Mouse (Mus musculus) cerebellum, adult 2 months (tissue): ENCODE measurements around the gene Pogk. TPM values are rescaled to one million over a fixed set of nuclear protein-coding genes. Genes with fewer than 3 reads are reported as not detected.
A peak's percentile ranks its signal among the peaks of the same experiment; 100 is the strongest.

Experiments
- DNase-seq, 2 experiments: peaks; one replicate each; pipeline ENCODE4 v3.0.0; 2021
- H3K27ac ChIP-seq: fragments of 200-500 bp; 2 replicates; pipeline ENCODE4 v1.5.1; 2012; ENCODE audit warnings: low read length, control low read depth, inconsistent platforms; ENCODE audit not compliant: insufficient read depth
- H3K27me3 ChIP-seq: fragments of 200-500 bp; 2 replicates; pipeline ENCODE4 v1.6.1; 2012; ENCODE audit warnings: inconsistent platforms, mild to moderate bottlenecking, low read length, moderate library complexity; ENCODE audit not compliant: control insufficient read depth, insufficient read depth
- H3K4me1 ChIP-seq: fragments of 200-500 bp; 2 replicates; pipeline ENCODE4 v1.6.1; 2011; ENCODE audit warnings: low read length; ENCODE audit not compliant: control insufficient read depth, insufficient read depth
- H3K4me3 ChIP-seq: fragments of 200-500 bp; replicated peaks from 2 replicates; pipeline ENCODE3; 2011; ENCODE audit warnings: mild to moderate bottlenecking, low read depth, low read length, control low read depth; ENCODE audit not compliant: insufficient read depth
- CTCF ChIP-seq: fragments of 200-500 bp; IDR thresholded peaks from 2 replicates; pipeline ENCODE4 v1.5.1; 2011; ENCODE audit warnings: low read depth, mild to moderate bottlenecking, control low read depth, low read length, moderate library complexity, borderline replicate concordance; ENCODE audit not compliant: insufficient read depth
- POLR2A ChIP-seq: fragments of 200-500 bp; IDR thresholded peaks from 2 replicates; pipeline ENCODE4 v1.6.1; 2011; ENCODE audit warnings: low read length, control low read depth, borderline replicate concordance; ENCODE audit not compliant: insufficient read depth
- WGBS: fragments of 180-500 bp; shearing (Covaris S2); methylation state at CpG from one replicate; pipeline ENCODE4 v1.1.7; 2018; 5-methylcytosine and 5-hydroxymethylcytosine counted together
- polyA plus RNA-seq: library from polyadenylated mRNA; depleted of rRNA; stranded (reverse); fragments of >200 nt; gene quantifications from 2 replicates; pipeline ENCODE4 v1.2.3, GENCODE M21; 2012

Gene Pogk
- polyA plus RNA-seq, 1 experiment, result 42.0 TPM

DNA sequence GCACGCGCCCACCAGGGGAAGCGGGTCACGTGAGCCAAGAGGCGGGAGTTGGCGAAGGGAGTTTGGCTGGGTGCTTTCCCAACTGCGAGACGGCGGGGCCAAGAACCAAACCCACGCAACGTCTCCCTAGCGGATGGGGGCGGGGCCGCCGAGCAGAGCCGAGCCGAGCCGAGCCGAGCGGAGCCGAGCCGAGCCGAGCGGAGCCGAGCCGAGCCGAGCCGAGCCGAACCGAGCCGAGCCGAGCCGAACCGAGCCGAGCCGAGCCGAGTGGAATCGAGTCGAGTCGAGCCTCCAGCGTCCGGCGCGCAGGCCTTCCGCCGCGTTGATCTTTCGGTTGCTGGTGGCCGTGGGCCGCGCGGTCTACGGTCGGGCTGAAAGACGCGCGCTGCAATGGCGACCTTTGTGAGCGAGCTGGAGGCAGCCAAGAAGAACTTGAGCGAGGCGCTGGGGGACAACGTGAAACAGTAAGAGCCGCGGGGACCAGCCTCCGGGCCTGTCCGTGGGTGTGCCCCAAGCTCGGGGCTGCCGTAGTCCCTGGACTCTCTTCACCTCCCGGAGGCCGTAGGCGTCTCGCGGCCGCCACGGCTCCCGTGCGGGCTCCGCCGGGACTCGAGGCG lies 30.5 kb downstream of the Pogk start, which contains the start of gene Tada1:
Gene Tada1, plus strand, starts transcription at position 85 of the 617 bp plus-strand sequence.
- Histone ChIP-seq H3K27ac (peak within 1 kb of the TSS; percentile 69), H3K4me3 (peak within 1 kb of the TSS; percentile 88), H3K4me1 (peaks cover 7% of the 10 kb centered on the region), H3K27me3 (no peaks in the 10 kb centered on the region)
- DNase-seq, result peak; percentile 94 to 97
- under 1% methylated on average over 81 of the region's 81 CpGs for WGBS
- peak; percentile 33; the same call in 1 of the 2 replicates for TF ChIP-seq POLR2A
- no peak for TF ChIP-seq CTCF

DNA sequence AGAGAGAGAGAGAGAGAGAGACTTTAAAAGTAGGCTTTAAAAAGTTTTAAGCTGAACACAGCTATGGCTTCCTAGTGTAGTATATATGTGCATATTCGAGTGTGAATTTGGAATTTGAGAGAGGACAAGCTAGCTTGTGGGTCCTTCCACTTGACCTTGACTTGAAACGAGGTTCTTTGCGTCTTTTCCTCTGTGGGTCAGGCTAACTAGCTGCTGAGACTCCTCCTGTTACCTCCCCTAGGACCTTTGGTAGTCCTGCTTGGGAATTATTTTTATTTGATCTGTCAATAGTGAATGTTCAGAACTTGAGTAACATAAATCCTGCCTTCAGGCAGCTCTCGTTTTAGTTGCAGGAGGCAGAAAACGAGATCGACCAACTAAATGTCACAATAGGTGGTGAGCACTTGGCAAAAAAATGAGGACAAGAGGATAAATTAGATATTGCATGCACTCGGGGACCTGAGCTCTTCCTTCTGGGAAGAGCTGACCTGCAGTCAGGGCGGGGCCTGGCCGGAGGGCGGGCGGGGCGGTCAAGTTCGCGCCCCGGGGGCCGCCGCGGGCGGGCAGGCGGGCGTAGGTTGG lies 31.1 kb downstream of the Pogk start:
- Histone ChIP-seq H3K27me3 (no peaks in the 10 kb centered on the region), H3K4me3 (peak overlapping the region; percentile 67), H3K4me1 (peaks cover 7% of the 10 kb centered on the region), H3K27ac (peak overlapping the region; percentile 52; the same call in 1 of the 2 replicates)
- TF ChIP-seq POLR2A (peak; percentile 42; the same call in 1 of the 2 replicates), CTCF (no peak)
- 3% methylated on average over 21 of the region's 21 CpGs for WGBS
- DNase-seq, result no peak

- H3K4me1 ChIP-seq, result peaks cover 7% of the 10 kb centered on the region
- H3K4me3 ChIP-seq, result no peak overlapping the region
- TF ChIP-seq POLR2A, result no peak
- TF ChIP-seq CTCF, result no peak
- no peak for DNase-seq
- WGBS, result 89% methylated on average over 6 of the region's 6 CpGs
- no peak overlapping the region for H3K27ac ChIP-seq
- H3K27me3 ChIP-seq, result no peaks in the 10 kb centered on the region
Measured at GRCm38 (mm10) chr1:166377171-166377570, 32.5 kb downstream of the Pogk start.

GRCm38 (mm10) chr1:166363122-166363521 lies 46.5 kb downstream of the Pogk start:
- Histone ChIP-seq H3K27me3 (no peaks in the 10 kb centered on the region), H3K4me3 (no peak overlapping the region), H3K4me1 (peaks cover 5% of the 10 kb centered on the region), H3K27ac (no peak overlapping the region)
- DNase-seq, result no peak
- no peak for TF ChIP-seq POLR2A
- no peak for TF ChIP-seq CTCF

- WGBS, result 80% methylated on average over 3 of the region's 3 CpGs
Measured at GRCm38 (mm10) chr1:166362659-166363058, 47.0 kb downstream of the Pogk start.

DNA sequence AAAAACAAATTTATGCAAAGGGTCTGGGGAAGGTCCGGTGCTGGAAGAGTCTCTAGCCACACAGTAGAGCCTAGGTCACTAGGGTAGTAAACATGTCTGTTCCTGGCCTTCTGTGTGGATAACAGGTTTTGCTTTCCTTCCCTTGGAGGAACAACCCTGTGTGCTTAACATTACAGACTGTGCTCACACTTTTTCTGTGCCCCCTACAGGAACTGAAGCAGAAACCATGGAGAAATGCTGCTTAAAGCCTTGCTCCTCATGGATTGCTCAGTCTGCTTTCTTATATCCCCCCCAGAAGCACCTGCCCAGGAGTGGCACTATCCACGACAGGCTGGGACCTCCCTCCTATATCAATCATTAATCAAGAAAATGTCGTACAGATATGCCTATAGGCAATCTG lies 47.8 kb downstream of the Pogk start:
- no peak for TF ChIP-seq POLR2A
- Histone ChIP-seq H3K4me1 (peaks cover 5% of the 10 kb centered on the region), H3K27me3 (no peaks in the 10 kb centered on the region), H3K4me3 (no peak overlapping the region), H3K27ac (no peak overlapping the region)
- DNase-seq, result no peak
- 88% methylated on average over 3 of the region's 3 CpGs for WGBS

More at GRCm38 (mm10) chr1:166362659-166363058, 47.0 kb downstream of the Pogk start:
- no peak overlapping the region for H3K27ac ChIP-seq
- peaks cover 5% of the 10 kb centered on the region for H3K4me1 ChIP-seq
- H3K27me3 ChIP-seq, result no peaks in the 10 kb centered on the region
- DNase-seq, result no peak
- H3K4me3 ChIP-seq, result no peak overlapping the region
- TF ChIP-seq POLR2A (no peak), CTCF (no peak)

- no peak for DNase-seq
- Histone ChIP-seq H3K27ac (no peak overlapping the region), H3K4me1 (peaks cover 5% of the 10 kb centered on the region), H3K27me3 (no peaks in the 10 kb centered on the region), H3K4me3 (no peak overlapping the region)
- TF ChIP-seq POLR2A, result no peak
- no peak for TF ChIP-seq CTCF
- WGBS, result 25% methylated on average over 5 of the region's 5 CpGs
Measured at GRCm38 (mm10) chr1:166360896-166361295, 48.8 kb downstream of the Pogk start.
